Mouse (Mus musculus) forebrain, embryonic 16.5 days (tissue): ENCODE data around the gene Atf7. TPM values are rescaled to one million over a fixed set of nuclear protein-coding genes. Genes with fewer than 3 reads are reported as not detected.
"Not testable (repeated sequence)": the region's sequence is repeated elsewhere in the genome, so short reads cannot be mapped to it uniquely, and the experiment has no call there.

Experiments
- ATAC-seq: fragments of 200-750 bp; cut with Nextera tagmentation; 2 replicates; pipeline ENCODE4 v1.8.0; 2017; ENCODE audit warnings: mild to moderate bottlenecking, moderate library complexity
- H3K27ac ChIP-seq: fragments of 300-500 bp; sonication (generic); 2 replicates; pipeline ENCODE4 v1.5.1; 2014; ENCODE audit warnings: low read length, control low read depth
- H3K27me3 ChIP-seq: fragments of 300-500 bp; sonication (generic); replicated peaks from 2 replicates; pipeline ENCODE4 v1.6.1; 2014; ENCODE audit warnings: low read length; ENCODE audit not compliant: control insufficient read depth, insufficient read depth
- H3K36me3 ChIP-seq: fragments of 300-500 bp; sonication (generic); 2 replicates; pipeline ENCODE4 v1.6.1; 2014; ENCODE audit not compliant: control insufficient read depth, insufficient read depth
- H3K4me1 ChIP-seq: fragments of 300-500 bp; sonication (generic); replicated peaks from 2 replicates; pipeline ENCODE4 v1.6.1; 2014; ENCODE audit warnings: low read length; ENCODE audit not compliant: control insufficient read depth, insufficient read depth
- H3K4me2 ChIP-seq: fragments of 300-500 bp; sonication (generic); 2 replicates; pipeline ENCODE4 v1.6.1; 2014; ENCODE audit warnings: mild to moderate bottlenecking, low read length, control low read depth
- H3K4me3 ChIP-seq: fragments of 300-500 bp; sonication (generic); replicated peaks from 2 replicates; pipeline ENCODE4 v1.5.1; 2014; ENCODE audit warnings: mild to moderate bottlenecking, low read length, control low read depth
- H3K9ac ChIP-seq: fragments of 300-500 bp; sonication (generic); replicated peaks from 2 replicates; pipeline ENCODE4 v1.6.1; 2014; ENCODE audit warnings: low read depth, low read length, control low read depth
- H3K9me3 ChIP-seq: fragments of 300-500 bp; sonication (generic); 2 replicates; pipeline ENCODE4 v1.6.1; 2016; ENCODE audit warnings: low read length; ENCODE audit not compliant: control insufficient read depth
- WGBS: fragments of 180-500 bp; shearing (Covaris S2); extraction: QIAGEN DNeasy Blood & Tissue Kit; methylation state at CpG from one replicate; pipeline ENCODE4 v1.1.7; 2014; 5-methylcytosine and 5-hydroxymethylcytosine counted together
- polyA plus RNA-seq: library from polyadenylated mRNA; unstranded; fragments of >200 nt; fragmentation: Nextera tagmentation; extraction: Ambion mirVana; gene quantifications from 2 replicates; pipeline ENCODE4 v1.2.1, GENCODE M21; 2015

Atf7 gene
- polyA plus RNA-seq, 1 experiment from 2014 or later, result 26.8 TPM

DNA sequence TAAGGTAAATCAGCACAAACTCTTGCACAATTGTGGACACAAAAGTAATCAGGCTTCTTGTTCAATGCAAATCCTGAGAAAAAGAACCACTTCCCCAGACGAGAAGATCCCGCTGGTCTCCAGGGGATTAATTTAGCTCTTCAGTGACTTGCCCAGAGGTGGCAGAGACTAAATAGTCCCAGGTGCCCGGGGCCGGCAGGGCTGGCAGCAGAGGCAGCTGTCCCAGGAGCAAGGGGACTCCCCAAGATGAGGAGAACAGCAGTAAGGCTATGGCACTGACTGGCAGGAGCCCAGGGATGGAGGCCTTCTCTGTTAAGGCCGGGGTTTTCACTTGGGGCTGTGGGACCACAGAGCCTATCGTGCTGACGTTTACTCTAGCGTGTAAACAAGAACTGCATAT is 38.6 kb upstream of the Atf7 start:
- Histone ChIP-seq H3K9ac (no peak overlapping the region), H3K4me2 (no peak overlapping the region), H3K4me3 (no peak overlapping the region), H3K27ac (no peak overlapping the region), H3K36me3 (peaks cover 45% of the 10 kb centered on the region), H3K9me3 (no peaks in the 10 kb centered on the region), H3K27me3 (no peaks in the 10 kb centered on the region), H3K4me1 (no peaks in the 10 kb centered on the region)
- no peak for ATAC-seq
- WGBS, result 92% methylated on average over 8 of the region's 8 CpGs

DNA sequence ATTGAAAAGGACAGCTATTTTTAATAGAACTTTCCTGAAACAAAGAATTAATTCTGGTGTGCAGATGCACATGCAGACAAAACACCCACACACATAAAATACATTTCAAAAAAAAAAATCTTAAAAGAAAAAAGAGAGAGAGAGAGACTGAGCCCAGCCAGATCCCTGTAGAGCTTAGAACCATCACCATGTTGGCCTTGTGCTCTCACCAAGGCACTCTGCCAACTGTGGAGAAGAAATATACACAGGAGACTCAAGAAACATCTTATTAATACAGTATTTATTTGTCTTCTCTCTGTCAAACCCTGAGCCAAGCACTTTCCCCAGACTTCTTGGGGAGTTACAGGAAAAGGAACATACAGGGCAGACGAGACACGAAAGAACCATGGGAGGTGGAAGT is 37.3 kb upstream of the Atf7 start:
- H3K36me3 ChIP-seq, result peaks cover 45% of the 10 kb centered on the region
- H3K4me1 ChIP-seq, H3K27me3 ChIP-seq, H3K4me3 ChIP-seq, ATAC-seq, H3K27ac ChIP-seq, H3K9me3 ChIP-seq, H3K9ac ChIP-seq, H3K4me2 ChIP-seq: not testable (repeated sequence)
- no CpG with 5 or more reads among the region's 2 CpGs for WGBS

DNA sequence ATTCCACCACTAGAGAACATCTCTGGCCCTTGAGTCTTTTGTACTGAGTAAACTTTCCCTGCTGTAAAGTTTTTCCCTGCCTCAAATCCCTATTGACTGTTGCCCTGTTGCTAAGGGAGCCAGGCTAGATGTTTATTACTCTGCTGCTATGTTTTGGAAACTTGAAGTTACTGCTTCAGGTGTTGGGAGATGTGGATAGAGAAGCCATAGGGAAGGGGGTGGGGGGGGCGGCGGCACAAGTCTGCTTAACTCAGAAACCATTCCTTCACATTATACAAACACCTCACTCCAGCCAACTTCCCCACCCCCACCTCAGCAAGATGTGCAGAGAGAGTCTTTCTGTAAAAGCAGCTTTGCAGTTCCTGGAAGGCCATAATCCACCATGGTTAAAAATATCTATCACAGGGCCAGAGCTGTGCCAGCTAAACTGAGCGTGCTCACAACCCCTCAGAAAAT is 32.7 kb upstream of the Atf7 start:
- peak overlapping the region; percentile 58; the same call in 1 of the 2 replicates for H3K27ac ChIP-seq

DNA sequence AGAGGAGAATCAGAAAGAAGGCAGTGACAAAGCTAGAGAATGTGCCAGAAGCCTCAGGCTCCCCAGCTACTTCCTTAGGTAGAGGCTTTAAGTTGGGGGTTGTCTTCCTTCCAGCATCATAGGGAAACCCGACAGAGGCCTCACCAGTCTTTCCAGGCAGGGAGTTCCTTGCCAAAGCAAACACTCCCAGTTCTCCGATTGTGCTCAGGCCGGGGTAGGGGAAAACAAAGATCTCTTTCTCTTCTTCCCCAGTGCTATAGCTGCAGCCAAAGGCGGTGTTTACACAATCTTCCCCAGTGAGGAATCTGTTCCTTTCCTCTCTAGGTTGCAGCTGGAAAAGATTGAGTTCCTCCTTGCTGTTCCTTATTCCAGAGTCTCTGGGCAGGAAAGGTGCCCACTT is 31.4 kb upstream of the Atf7 start:
- no peaks in the 10 kb centered on the region for H3K9me3 ChIP-seq
- H3K4me2 ChIP-seq, result no peak overlapping the region
- peak; percentile 28; the same call in 1 of the 2 replicates for ATAC-seq
- H3K4me3 ChIP-seq, result no peak overlapping the region
- peak overlapping the region; percentile 81 for H3K27ac ChIP-seq
- WGBS, result 14% methylated on average over 4 of the region's 4 CpGs
- peaks cover 13% of the 10 kb centered on the region for H3K4me1 ChIP-seq
- 0 out of 2 replicates have a peak overlapping the region, but pooled peaks have one; percentile 13 for H3K9ac ChIP-seq
- H3K36me3 ChIP-seq, result peaks cover 7% of the 10 kb centered on the region; the same call in 1 of the 2 replicates
- H3K27me3 ChIP-seq, result no peaks in the 10 kb centered on the region

More for the DNA sequence above, 32.7 kb upstream of the Atf7 start:
- no peak overlapping the region for H3K9ac ChIP-seq
- no peaks in the 10 kb centered on the region for H3K27me3 ChIP-seq
- ATAC-seq, result no peak
- no peak overlapping the region for H3K4me2 ChIP-seq
- H3K4me1 ChIP-seq, result peaks cover 13% of the 10 kb centered on the region
- 69% methylated on average over 3 of the region's 3 CpGs for WGBS
- H3K4me3 ChIP-seq, result no peak overlapping the region
- no peaks in the 10 kb centered on the region for H3K9me3 ChIP-seq
- H3K36me3 ChIP-seq, result peaks cover 16% of the 10 kb centered on the region; the same call in 1 of the 2 replicates

DNA sequence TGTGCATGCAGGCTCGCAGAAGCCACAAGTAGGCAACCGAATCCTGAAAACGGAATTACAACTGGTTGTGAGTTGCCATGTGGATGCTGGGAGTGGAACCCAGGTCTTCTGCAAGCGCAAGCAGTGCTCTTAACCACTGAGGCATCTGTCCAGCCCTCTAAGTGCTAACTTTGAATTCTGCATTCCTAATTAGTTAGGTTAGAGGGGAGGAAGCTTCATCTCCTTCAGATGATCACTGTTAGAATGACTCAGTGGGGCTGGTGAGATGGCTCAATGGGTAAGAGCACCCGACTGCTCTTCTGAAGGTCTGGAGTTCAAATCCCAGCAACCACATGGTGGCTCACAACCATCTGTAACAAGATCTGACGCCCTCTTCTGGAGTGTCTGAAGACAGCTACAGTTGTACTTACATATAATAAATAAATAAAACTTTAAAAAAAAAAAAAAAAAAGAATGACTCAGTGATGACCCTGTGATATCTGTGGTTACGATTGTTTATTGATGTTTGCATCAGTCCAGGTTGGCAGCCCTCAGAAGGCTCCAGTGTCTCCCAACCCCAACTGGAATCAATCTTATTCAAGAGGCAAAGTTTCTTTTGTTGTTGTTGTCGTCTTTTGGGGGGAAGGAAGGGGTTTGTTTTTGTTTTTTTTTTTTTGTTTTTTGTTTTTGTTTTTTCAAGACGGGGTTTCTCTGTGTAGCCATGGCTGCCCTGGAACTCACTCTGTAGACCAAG is 26.8 kb upstream of the Atf7 start:
- not testable (repeated sequence) for ATAC-seq, H3K4me2 ChIP-seq, H3K9me3 ChIP-seq, H3K27me3 ChIP-seq, H3K4me3 ChIP-seq, H3K36me3 ChIP-seq, H3K4me1 ChIP-seq, H3K9ac ChIP-seq, H3K27ac ChIP-seq
- WGBS, result 90% methylated on average over 8 of the region's 9 CpGs

DNA sequence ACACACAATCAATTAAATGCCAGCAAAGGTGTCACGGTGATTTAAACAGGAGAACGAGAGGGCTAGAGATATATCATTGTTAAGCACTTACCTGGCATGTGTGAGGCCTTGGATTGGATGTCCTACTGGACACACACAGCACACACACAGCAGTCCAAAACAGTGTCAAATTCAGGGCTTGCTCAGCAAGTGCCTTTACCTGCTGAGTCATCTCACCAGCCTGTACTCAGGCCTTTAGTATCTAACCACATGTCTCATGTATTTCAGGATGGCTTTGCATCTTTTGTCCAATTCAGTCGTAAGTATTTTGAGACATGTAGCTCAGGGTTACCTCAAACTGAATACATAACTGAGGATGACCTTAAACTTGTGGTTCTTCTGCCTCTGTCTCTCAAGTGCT is 25.8 kb upstream of the Atf7 start:
- Histone ChIP-seq H3K4me2 (no peak overlapping the region), H3K4me1 (no peaks in the 10 kb centered on the region; the same call in 1 of the 2 replicates), H3K36me3 (no peaks in the 10 kb centered on the region), H3K9ac (no peak overlapping the region), H3K4me3 (no peak overlapping the region), H3K9me3 (no peaks in the 10 kb centered on the region), H3K27ac (no peak overlapping the region), H3K27me3 (no peaks in the 10 kb centered on the region)
- ATAC-seq, result no peak
- WGBS, result 90% methylated on average over 3 of the region's 3 CpGs

GRCm38 (mm10) chr15:102635817-102636216 is 10.6 kb upstream of the Atf7 start:
- Histone ChIP-seq H3K9ac (no peak overlapping the region), H3K27ac (peak overlapping the region; percentile 83), H3K4me3 (no peak overlapping the region), H3K4me2 (no peak overlapping the region), H3K36me3 (no peaks in the 10 kb centered on the region), H3K9me3 (no peaks in the 10 kb centered on the region), H3K27me3 (no peaks in the 10 kb centered on the region), H3K4me1 (peaks cover 7% of the 10 kb centered on the region)
- peak; percentile 92 for ATAC-seq
- 61% methylated on average over 3 of the region's 3 CpGs for WGBS

DNA sequence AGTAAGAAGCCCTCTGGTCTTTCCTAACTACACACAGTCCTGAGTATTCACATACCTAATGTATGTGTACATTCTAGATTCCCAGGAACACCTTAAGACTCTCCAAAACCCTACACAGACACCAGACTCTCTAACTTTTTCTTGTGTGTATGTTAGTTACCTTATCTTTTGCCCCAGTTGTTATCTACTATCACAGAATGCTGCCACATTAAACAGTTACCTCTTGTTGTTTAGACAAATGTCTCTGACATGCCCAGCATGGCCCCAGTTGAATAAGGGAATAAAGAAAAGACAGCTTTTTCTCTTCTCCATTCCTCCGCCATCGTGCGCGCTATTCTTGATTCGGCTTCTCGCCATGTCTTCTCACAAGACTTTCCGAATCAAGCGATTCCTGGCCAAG is 9.4 kb upstream of the Atf7 start:
- Histone ChIP-seq H3K9ac (no peak overlapping the region), H3K36me3 (no peaks in the 10 kb centered on the region), H3K4me2 (no peak overlapping the region), H3K4me3 (no peak overlapping the region), H3K27me3 (no peaks in the 10 kb centered on the region), H3K4me1 (peaks cover 7% of the 10 kb centered on the region), H3K9me3 (no peaks in the 10 kb centered on the region), H3K27ac (no peak overlapping the region)
- WGBS, result 91% methylated on average over 8 of the region's 8 CpGs
- no peak for ATAC-seq

DNA sequence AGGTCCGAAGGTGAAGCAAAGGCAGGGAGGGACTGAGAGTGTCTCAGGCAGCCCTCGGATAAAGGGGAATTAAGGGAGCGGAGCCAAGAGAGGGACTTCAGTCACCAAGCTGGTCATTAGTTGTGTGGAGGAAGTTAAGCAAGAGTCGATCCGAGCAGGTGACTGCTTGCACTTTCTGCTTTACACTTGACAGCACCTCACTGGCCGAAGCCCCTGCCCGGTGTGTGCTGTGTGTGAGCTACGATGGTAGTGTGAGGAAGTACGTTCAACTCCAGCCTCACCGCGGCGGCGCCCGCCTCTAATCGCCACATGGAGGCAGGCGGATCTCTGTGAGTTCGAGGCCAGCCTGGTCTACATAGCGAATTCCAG is 407 bp upstream of the Atf7 start:
- 1% methylated on average over 18 of the region's 18 CpGs for WGBS
- peak overlapping the region; percentile 87 for H3K9ac ChIP-seq
- H3K27ac ChIP-seq, result peak overlapping the region; percentile 98
- no peaks in the 10 kb centered on the region for H3K27me3 ChIP-seq
- H3K36me3 ChIP-seq, result no peaks in the 10 kb centered on the region
- no peak for ATAC-seq
- peak overlapping the region; percentile 85 for H3K4me3 ChIP-seq
- H3K9me3 ChIP-seq, result no peaks in the 10 kb centered on the region
- peaks cover 26% of the 10 kb centered on the region for H3K4me1 ChIP-seq
- peak overlapping the region; percentile 88 for H3K4me2 ChIP-seq
